Mouse (Mus musculus) G1E (cell line): ENCODE data around the gene Fbxo6. TPM values are rescaled to one million over a fixed set of nuclear protein-coding genes. Genes with fewer than 3 reads are reported as not detected.
"Not testable (repeated sequence)": the region's sequence is repeated elsewhere in the genome, so short reads cannot be mapped to it uniquely, and the experiment has no call there.

Experiments
- ATAC-seq: 2 replicates; pipeline ENCODE4 v1.8.0; 2016; ENCODE audit warnings: mild to moderate bottlenecking; ENCODE audit not compliant: insufficient number of reproducible peaks, poor library complexity, low FRiP score, severe bottlenecking; ENCODE audit errors: extremely low read depth
- DNase-seq: peaks from one replicate; pipeline ENCODE4 v3.0.0; 2012; ENCODE audit warnings: low spot score
- H3K27me3 ChIP-seq: 2 replicates; pipeline ENCODE4 v1.6.1; 2012; ENCODE audit warnings: mild to moderate bottlenecking, low read length, inconsistent platforms; ENCODE audit not compliant: insufficient read depth
- H3K36me3 ChIP-seq: replicated peaks from 2 replicates; pipeline ENCODE3; 2012; ENCODE audit warnings: mild to moderate bottlenecking, inconsistent platforms
- H3K4me1 ChIP-seq: 2 replicates; pipeline ENCODE4 v1.6.1; 2012; ENCODE audit warnings: low read depth, low read length, inconsistent platforms, mixed read lengths; ENCODE audit not compliant: insufficient read depth
- H3K4me3 ChIP-seq: 2 replicates; pipeline ENCODE4 v1.5.1; 2012; ENCODE audit warnings: low read depth, mild to moderate bottlenecking, inconsistent platforms, low read length, moderate library complexity, mixed read lengths
- H3K9me3 ChIP-seq: replicated peaks from 2 replicates; pipeline ENCODE4 v1.6.1; 2012; ENCODE audit warnings: inconsistent platforms
- CTCF ChIP-seq: IDR thresholded peaks from 2 replicates; pipeline ENCODE4 v1.5.1; 2012; ENCODE audit warnings: low read depth, low read length, inconsistent platforms, mixed read lengths
- GATA1 ChIP-seq: IDR thresholded peaks from 2 replicates; pipeline ENCODE4 v1.6.1; 2012; ENCODE audit warnings: borderline replicate concordance, low read length, inconsistent platforms, mixed read lengths
- GATA2 ChIP-seq: IDR thresholded peaks from 2 replicates; pipeline ENCODE4 v1.6.1; 2012; ENCODE audit warnings: low read depth, low read length, inconsistent platforms, borderline replicate concordance
- POLR2AphosphoS5 ChIP-seq: IDR thresholded peaks from 2 replicates; pipeline ENCODE4 v1.6.1; 2012; ENCODE audit warnings: low read depth, low read length, inconsistent platforms; ENCODE audit not compliant: insufficient replicate concordance
- TAL1 ChIP-seq: conservative IDR thresholded peaks from 2 replicates; pipeline ENCODE4 v1.6.1; 2012; ENCODE audit warnings: low read depth, low read length, inconsistent platforms, mixed read lengths
- polyA plus RNA-seq: library from polyadenylated mRNA; stranded (reverse); fragments of >175 nt; gene quantifications from 2 replicates; pipeline ENCODE4 v1.2.3, GENCODE M21; 2012
- total RNA-seq, 2 experiments: library from RNA; stranded (forward) in 1 of 2; stranded (reverse) in 1 of 2; fragments of 200-1000 nt in 1 of 2; fragments of >200 nt in 1 of 2; fragmentation: Nextera tagmentation in 1 of 2; gene quantifications; 2 replicates each; pipeline ENCODE4 v1.2.3; 2014 to 2017

Fbxo6 gene
- total and polyA plus RNA-seq, 3 experiments = 34.1 to 108 (median 57.1) TPM

GRCm38 (mm10) chr4:148182363-148182762 is 30.4 kb upstream of the Fbxo6 start:
- no peaks in the 10 kb centered on the region for H3K9me3 ChIP-seq
- peaks cover 3% of the 10 kb centered on the region; the same call in 1 of the 2 replicates for H3K27me3 ChIP-seq
- H3K4me3 ChIP-seq = no peak overlapping the region
- H3K4me1 ChIP-seq = no peaks in the 10 kb centered on the region
- TF ChIP-seq POLR2AphosphoS5 = no peak
- TF ChIP-seq TAL1 = no peak
- no peak for TF ChIP-seq CTCF
- no peak for TF ChIP-seq GATA1
- TF ChIP-seq GATA2 = no peak
- ATAC-seq (no peak), DNase-seq (no peak)
- no peaks in the 10 kb centered on the region for H3K36me3 ChIP-seq

- no peaks in the 10 kb centered on the region for H3K4me1 ChIP-seq
- TF ChIP-seq CTCF (no peak), GATA2 (no peak), GATA1 (no peak), TAL1 (no peak)
- no peaks in the 10 kb centered on the region for H3K9me3 ChIP-seq
- no peak overlapping the region for H3K4me3 ChIP-seq
- no peaks in the 10 kb centered on the region for H3K36me3 ChIP-seq
- ATAC-seq (no peak), DNase-seq (no peak)
- peaks cover 3% of the 10 kb centered on the region; the same call in 1 of the 2 replicates for H3K27me3 ChIP-seq
Observed at GRCm38 (mm10) chr4:148181483-148181882, 29.5 kb upstream of the Fbxo6 start.

- peaks cover 16% of the 10 kb centered on the region; the same call in 1 of the 2 replicates for H3K27me3 ChIP-seq
- H3K9me3 ChIP-seq = no peaks in the 10 kb centered on the region
- no peak for TF ChIP-seq GATA1
- TF ChIP-seq POLR2AphosphoS5 = no peak
- TF ChIP-seq TAL1 = no peak
- TF ChIP-seq GATA2 = no peak
- no peak for TF ChIP-seq CTCF
- H3K4me1 ChIP-seq = no peaks in the 10 kb centered on the region
- no peaks in the 10 kb centered on the region for H3K36me3 ChIP-seq
- DNase-seq = no peak
- no peak for ATAC-seq
- no peak overlapping the region for H3K4me3 ChIP-seq
Observed at GRCm38 (mm10) chr4:148177716-148178115, 25.8 kb upstream of the Fbxo6 start.

- H3K4me1 ChIP-seq, H3K4me3 ChIP-seq, H3K36me3 ChIP-seq, H3K9me3 ChIP-seq, DNase-seq, ATAC-seq: not testable (repeated sequence)
- H3K27me3 ChIP-seq = peaks cover 19% of the 10 kb centered on the region; the same call in 1 of the 2 replicates
Observed at GRCm38 (mm10) chr4:148176603-148177002, 24.7 kb upstream of the Fbxo6 start.

GRCm38 (mm10) chr4:148174495-148174862 is 22.5 kb upstream of the Fbxo6 start:
- ATAC-seq (no peak), DNase-seq (no peak)
- no peaks in the 10 kb centered on the region for H3K36me3 ChIP-seq
- no peaks in the 10 kb centered on the region for H3K4me1 ChIP-seq
- H3K9me3 ChIP-seq = no peaks in the 10 kb centered on the region
- H3K4me3 ChIP-seq = no peak overlapping the region
- no peak for TF ChIP-seq GATA1
- no peak for TF ChIP-seq GATA2
- TF ChIP-seq TAL1 = no peak
- no peak for TF ChIP-seq CTCF
- no peak for TF ChIP-seq POLR2AphosphoS5
- peaks cover 28% of the 10 kb centered on the region for H3K27me3 ChIP-seq

GRCm38 (mm10) chr4:148173811-148174494 is 22.0 kb upstream of the Fbxo6 start:
- Histone ChIP-seq H3K9me3 (no peaks in the 10 kb centered on the region), H3K4me1 (no peaks in the 10 kb centered on the region), H3K4me3 (no peak overlapping the region), H3K36me3 (no peaks in the 10 kb centered on the region), H3K27me3 (peaks cover 31% of the 10 kb centered on the region)
- no peak for TF ChIP-seq TAL1
- TF ChIP-seq GATA1 = no peak
- TF ChIP-seq POLR2AphosphoS5 = no peak
- TF ChIP-seq GATA2 = no peak
- no peak for TF ChIP-seq CTCF
- ATAC-seq (no peak), DNase-seq (no peak)

- DNase-seq = no peak
- ATAC-seq = no peak
Observed at GRCm38 (mm10) chr4:148171261-148171660, 19.3 kb upstream of the Fbxo6 start.

More at GRCm38 (mm10) chr4:148171261-148171660, 19.3 kb upstream of the Fbxo6 start:
- Histone ChIP-seq H3K27me3 (peaks cover 31% of the 10 kb centered on the region), H3K4me1 (no peaks in the 10 kb centered on the region), H3K36me3 (no peaks in the 10 kb centered on the region), H3K4me3 (no peak overlapping the region), H3K9me3 (no peaks in the 10 kb centered on the region)
- TF ChIP-seq TAL1 (no peak), GATA2 (no peak), CTCF (no peak), GATA1 (no peak), POLR2AphosphoS5 (no peak)
